Mouse (Mus musculus) forebrain, embryonic 10.5 days (tissue): ENCODE results near the gene Syndig1. TPM values are rescaled to one million over a fixed set of nuclear protein-coding genes. Genes with fewer than 3 reads are reported as not detected.

Experiments
- DNase-seq: peaks from one replicate; pipeline ENCODE4 v3.0.0-alpha.2; 2017; ENCODE audit warnings: low spot score; ENCODE audit errors: extremely low spot score
- H3K27ac ChIP-seq: fragments of 300-500 bp; sonication (generic); 2 replicates; pipeline ENCODE4 v1.5.1; 2016; ENCODE audit warnings: mild to moderate bottlenecking
- H3K27me3 ChIP-seq: fragments of 300-500 bp; sonication (generic); 2 replicates; pipeline ENCODE4 v1.6.1; 2016; ENCODE audit warnings: mild to moderate bottlenecking; ENCODE audit not compliant: poor library complexity, severe bottlenecking
- H3K36me3 ChIP-seq: fragments of 300-500 bp; sonication (generic); replicated peaks from 2 replicates; pipeline ENCODE4 v1.6.1; 2016; ENCODE audit warnings: mild to moderate bottlenecking, moderate library complexity
- H3K4me1 ChIP-seq: fragments of 300-500 bp; sonication (generic); 2 replicates; pipeline ENCODE4 v1.6.1; 2016
- H3K4me3 ChIP-seq: fragments of 300-500 bp; sonication (generic); 2 replicates; pipeline ENCODE4 v1.5.1; 2016; ENCODE audit warnings: mild to moderate bottlenecking, moderate library complexity
- H3K9me3 ChIP-seq: fragments of 300-500 bp; sonication (generic); 2 replicates; pipeline ENCODE4 v1.6.1; 2016; ENCODE audit warnings: mild to moderate bottlenecking, moderate library complexity
- WGBS: fragments of 180-500 bp; shearing (Covaris S2); methylation state at CpG from one replicate; pipeline ENCODE4 v1.1.7; 2016; 5-methylcytosine and 5-hydroxymethylcytosine counted together
- polyA plus RNA-seq: library from polyadenylated mRNA; unstranded; fragments of >200 nt; fragmentation: Nextera tagmentation; extraction: Ambion mirVana; gene quantifications from 2 replicates; pipeline ENCODE4 v1.2.1, GENCODE M21; 2016

Syndig1 gene
- 2.4 and 2.9 TPM in 2 replicates for polyA plus RNA-seq

GRCm38 (mm10) chr2:149828911-149829310 lies at the start of gene Syndig1:
Gene Syndig1 (plus strand): TSS chr2:149829211.
- Histone ChIP-seq H3K27me3 (peaks cover 60% of the 10 kb centered on the region), H3K4me3 (peak within 1 kb of the TSS; percentile 71)

GRCm38 (mm10) chr2:149798613-149799012 lies 30.4 kb upstream of the Syndig1 start:
- 2% methylated on average over 3 of the region's 3 CpGs for WGBS
- DNase-seq: no peak
- Histone ChIP-seq H3K36me3 (no peaks in the 10 kb centered on the region), H3K27me3 (no peaks in the 10 kb centered on the region), H3K27ac (no peak overlapping the region), H3K4me3 (no peak overlapping the region), H3K9me3 (no peaks in the 10 kb centered on the region), H3K4me1 (peaks cover 14% of the 10 kb centered on the region)

More at GRCm38 (mm10) chr2:149828911-149829310, at the start of gene Syndig1:
- no peaks in the 10 kb centered on the region for H3K9me3 ChIP-seq
- H3K36me3 ChIP-seq: no peaks in the 10 kb centered on the region
- no peak for DNase-seq
- 91% methylated on average over 2 of the region's 2 CpGs for WGBS
- peak within 1 kb of the TSS; percentile 83 for H3K27ac ChIP-seq
- peaks cover 28% of the 10 kb centered on the region for H3K4me1 ChIP-seq

- Histone ChIP-seq H3K9me3 (no peaks in the 10 kb centered on the region), H3K4me1 (no peaks in the 10 kb centered on the region), H3K27ac (no peak overlapping the region), H3K27me3 (no peaks in the 10 kb centered on the region), H3K36me3 (no peaks in the 10 kb centered on the region), H3K4me3 (no peak overlapping the region)
- WGBS: 92% methylated on average over 3 of the region's 3 CpGs
- no peak for DNase-seq
Measured at GRCm38 (mm10) chr2:149804599-149805140, 24.3 kb upstream of the Syndig1 start.

GRCm38 (mm10) chr2:149805256-149805655 lies 23.8 kb upstream of the Syndig1 start:
- no peak for DNase-seq
- 86% methylated on average over 2 of the region's 2 CpGs for WGBS
- Histone ChIP-seq H3K27ac (no peak overlapping the region), H3K4me3 (no peak overlapping the region), H3K36me3 (no peaks in the 10 kb centered on the region), H3K27me3 (no peaks in the 10 kb centered on the region), H3K4me1 (no peaks in the 10 kb centered on the region), H3K9me3 (no peaks in the 10 kb centered on the region)

GRCm38 (mm10) chr2:149812899-149813298 lies 16.1 kb upstream of the Syndig1 start:
- no peak overlapping the region for H3K4me3 ChIP-seq
- DNase-seq: no peak

DNA sequence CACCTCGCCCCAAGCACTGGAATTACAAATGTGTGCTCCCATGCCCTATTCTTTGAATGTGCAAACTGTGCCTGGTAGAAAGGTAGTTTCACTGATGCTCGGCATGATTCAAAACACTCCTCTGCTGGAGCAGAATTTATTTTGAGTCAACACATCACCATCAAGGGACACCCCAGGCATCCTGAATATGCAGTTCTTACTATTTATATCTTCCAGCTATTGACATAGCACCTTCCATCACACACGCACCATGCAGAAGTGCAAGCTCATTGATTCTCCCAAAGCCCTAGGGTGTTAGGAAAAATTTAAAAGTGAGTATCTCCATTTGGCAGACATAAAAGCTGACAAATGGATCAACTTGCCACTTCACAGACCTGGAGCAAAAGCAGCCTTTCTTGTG lies 10.6 kb upstream of the Syndig1 start:
- Histone ChIP-seq H3K27me3 (no peaks in the 10 kb centered on the region), H3K27ac (no peak overlapping the region), H3K9me3 (no peaks in the 10 kb centered on the region), H3K36me3 (no peaks in the 10 kb centered on the region), H3K4me3 (no peak overlapping the region), H3K4me1 (no peaks in the 10 kb centered on the region)
- 86% methylated on average over 3 of the region's 3 CpGs for WGBS
- no peak for DNase-seq

More at GRCm38 (mm10) chr2:149812899-149813298, 16.1 kb upstream of the Syndig1 start:
- no peak overlapping the region for H3K27ac ChIP-seq
- no peaks in the 10 kb centered on the region for H3K27me3 ChIP-seq
- WGBS: 90% methylated on average over 2 of the region's 2 CpGs
- no peaks in the 10 kb centered on the region for H3K4me1 ChIP-seq
- no peaks in the 10 kb centered on the region for H3K9me3 ChIP-seq
- H3K36me3 ChIP-seq: no peaks in the 10 kb centered on the region

- WGBS: 97% methylated on average over 3 of the region's 3 CpGs
- no peak for DNase-seq
- Histone ChIP-seq H3K4me1 (no peaks in the 10 kb centered on the region), H3K36me3 (no peaks in the 10 kb centered on the region), H3K4me3 (no peak overlapping the region), H3K27ac (no peak overlapping the region), H3K27me3 (no peaks in the 10 kb centered on the region), H3K9me3 (no peaks in the 10 kb centered on the region)
Measured at GRCm38 (mm10) chr2:149819751-149820150, 9.3 kb upstream of the Syndig1 start.

DNA sequence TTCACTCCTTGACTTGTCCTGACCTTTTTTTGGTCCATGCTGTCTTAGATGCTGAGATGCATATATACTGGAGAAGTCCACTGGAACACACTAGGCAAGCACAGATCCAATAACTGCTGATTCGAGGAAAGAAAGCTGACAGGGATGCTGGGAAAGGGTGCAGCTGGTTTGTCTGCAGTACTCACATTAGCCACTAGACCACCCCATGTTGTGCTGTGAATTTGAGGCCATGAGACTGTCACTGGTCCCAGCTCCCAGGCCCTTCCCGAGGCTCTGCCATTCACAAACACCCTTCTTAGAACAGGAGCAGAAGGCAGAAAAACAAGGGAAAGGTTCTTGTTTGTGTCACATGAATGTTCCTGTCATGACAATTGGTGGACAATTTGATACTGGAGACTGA lies 8.8 kb upstream of the Syndig1 start:
- no peak overlapping the region for H3K27ac ChIP-seq
- H3K27me3 ChIP-seq: no peaks in the 10 kb centered on the region
- 44% methylated on average over 2 of the region's 2 CpGs for WGBS
- H3K4me3 ChIP-seq: no peak overlapping the region
- H3K4me1 ChIP-seq: no peaks in the 10 kb centered on the region
- DNase-seq: no peak
- no peaks in the 10 kb centered on the region for H3K36me3 ChIP-seq
- no peaks in the 10 kb centered on the region for H3K9me3 ChIP-seq

DNA sequence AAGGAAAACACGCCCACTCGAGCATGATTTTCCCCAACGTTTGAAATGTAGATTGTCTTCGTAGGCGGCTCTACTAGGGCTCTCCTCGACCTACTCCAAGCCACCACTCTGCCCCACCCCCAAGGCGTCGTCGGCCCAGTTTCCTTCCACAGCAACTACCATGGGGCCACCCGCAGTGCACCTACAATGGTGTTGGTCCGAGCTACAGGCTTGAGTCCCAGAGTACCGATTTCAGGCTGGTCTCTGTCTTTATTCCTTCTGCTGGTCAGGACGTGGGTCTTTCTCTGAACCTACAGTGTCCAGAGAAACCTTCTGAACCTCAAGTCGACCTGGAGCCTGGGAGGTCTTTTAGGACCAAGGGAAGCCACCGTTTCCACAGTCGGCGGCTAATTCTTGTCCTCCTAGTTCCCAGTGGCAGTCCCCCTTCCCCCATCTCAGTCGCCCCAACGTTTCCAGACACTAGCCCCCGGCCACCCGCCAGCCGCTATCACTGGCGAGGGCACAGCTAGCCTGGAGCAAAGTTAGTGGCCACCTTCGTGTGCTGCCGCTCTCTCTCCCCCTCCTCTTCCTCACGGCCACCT lies 1.0 kb downstream of the Syndig1 start:
- WGBS: 1% methylated on average over 26 of the region's 26 CpGs
- peaks cover 63% of the 10 kb centered on the region for H3K27me3 ChIP-seq

DNA sequence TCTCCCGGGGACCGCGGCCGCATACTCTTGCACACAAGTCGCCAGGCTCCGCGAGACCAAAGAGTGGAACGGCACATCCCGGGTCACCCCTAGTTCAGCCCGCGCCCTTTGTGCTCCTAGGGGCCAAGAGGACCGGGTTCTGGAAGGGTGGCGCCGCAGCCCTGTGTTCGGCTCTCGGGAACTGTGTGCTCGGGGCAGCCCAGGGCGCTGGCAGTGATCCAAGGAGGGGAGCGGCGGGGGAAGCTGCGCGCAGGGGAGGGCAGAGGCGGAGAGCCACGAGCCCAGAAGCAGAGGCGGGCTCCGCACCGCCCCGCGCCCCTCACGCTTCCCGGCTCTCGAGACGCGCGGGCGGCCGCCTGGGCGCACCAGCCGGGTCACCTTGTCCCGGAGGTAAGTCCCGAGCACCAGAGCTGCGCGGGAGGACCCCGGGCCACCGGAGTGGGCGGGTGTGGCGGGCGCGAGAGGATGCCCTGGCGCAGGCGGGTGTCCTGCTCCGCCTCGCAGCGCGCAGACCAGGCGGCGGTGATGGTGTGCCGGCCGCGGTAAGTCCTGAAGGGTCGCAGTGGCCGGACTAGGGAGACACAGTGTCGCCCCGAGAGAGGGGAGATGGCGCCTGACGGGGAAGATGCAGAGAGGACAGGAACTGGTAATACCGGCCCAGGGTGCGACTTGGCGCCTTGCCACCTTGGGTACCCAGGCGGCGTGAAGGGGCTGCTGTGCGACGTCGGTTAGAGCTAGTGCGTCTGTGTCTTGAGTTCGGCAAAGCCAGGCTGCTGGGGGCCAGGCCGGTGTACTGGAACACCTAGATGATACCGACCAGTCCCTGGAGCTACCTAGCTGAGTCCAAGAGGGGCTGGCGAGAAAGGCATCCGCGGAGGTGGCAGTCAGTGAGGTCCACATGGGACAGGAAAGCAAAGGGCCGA lies 1.8 kb downstream of the Syndig1 start, which contains the start of gene C530025M09Rik:
Gene C530025M09Rik, minus strand, starts transcription at position 678 of the 923 bp plus-strand sequence.
- DNase-seq: peak; percentile 62
- WGBS: under 1% methylated on average over 79 of the region's 82 CpGs
- H3K27me3 ChIP-seq: peaks cover 63% of the 10 kb centered on the region
- peak within 1 kb of the TSS; percentile 71 for H3K4me3 ChIP-seq
- H3K36me3 ChIP-seq: no peaks in the 10 kb centered on the region
- H3K4me1 ChIP-seq: peaks cover 28% of the 10 kb centered on the region
- no peaks in the 10 kb centered on the region for H3K9me3 ChIP-seq
- peak within 1 kb of the TSS; percentile 83 for H3K27ac ChIP-seq

More for the DNA sequence above, 1.0 kb downstream of the Syndig1 start:
- H3K9me3 ChIP-seq: no peaks in the 10 kb centered on the region
- H3K4me3 ChIP-seq: peak overlapping the region; percentile 71
- H3K27ac ChIP-seq: peak overlapping the region; percentile 83
- no peak for DNase-seq
- H3K36me3 ChIP-seq: no peaks in the 10 kb centered on the region
- peaks cover 28% of the 10 kb centered on the region for H3K4me1 ChIP-seq

- Histone ChIP-seq H3K27ac (0 out of 2 replicates have a peak overlapping the region, but pooled peaks have one; percentile 83), H3K27me3 (peaks cover 63% of the 10 kb centered on the region), H3K4me1 (peaks cover 28% of the 10 kb centered on the region), H3K36me3 (no peaks in the 10 kb centered on the region), H3K9me3 (no peaks in the 10 kb centered on the region), H3K4me3 (peak overlapping the region; percentile 71)
- WGBS: 1% methylated on average over 29 of the region's 29 CpGs
- DNase-seq: peak; percentile 25
Measured at GRCm38 (mm10) chr2:149831459-149832245, 2.6 kb downstream of the Syndig1 start.

DNA sequence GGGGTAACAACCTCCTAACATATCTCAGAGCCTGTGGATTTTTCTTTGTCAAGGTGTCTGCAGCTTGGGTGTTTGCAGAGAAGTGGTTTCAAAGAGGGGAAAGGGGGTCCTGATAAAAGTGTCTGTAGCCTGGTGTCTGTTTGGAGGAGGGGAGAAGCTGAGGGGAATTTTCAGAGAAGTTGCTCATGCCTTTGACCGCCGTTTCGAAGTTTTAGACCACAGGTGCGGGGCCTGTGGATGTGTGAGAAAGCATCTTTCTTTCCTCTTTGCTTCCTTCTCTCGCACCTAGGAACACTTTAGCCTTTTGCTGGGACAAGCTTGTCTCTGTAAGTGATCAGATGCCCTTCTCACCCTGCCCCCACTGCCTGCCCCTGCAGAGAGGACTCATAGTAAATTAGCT lies 3.3 kb downstream of the Syndig1 start:
- Histone ChIP-seq H3K36me3 (no peaks in the 10 kb centered on the region), H3K27me3 (peaks cover 59% of the 10 kb centered on the region), H3K27ac (no peak overlapping the region), H3K9me3 (no peaks in the 10 kb centered on the region), H3K4me1 (peaks cover 28% of the 10 kb centered on the region), H3K4me3 (peak overlapping the region; percentile 71)
- 3% methylated on average over 5 of the region's 5 CpGs for WGBS
- DNase-seq: no peak
